In genomic region chr5:99241988-99242740, GRCm38 (mm10) we compare ENCODE assay signal across 25 mouse cellular contexts.
DNase-seq lines count a peak whose midpoint lies in the region; ATAC-seq and TF ChIP-seq lines count a peak whose summit lies in the region.
"Had no signal": no experiment of that assay in that cellular context is flagged by ENCODE, and none has a peak within 500 bp of the region (broad histone marks: within the 10 kb centered on the region; RNA-seq: fewer than 3 reads in every experiment).

No protein-coding gene starts in this region.

- H3K4me3 ChIP-seq in heart, embryonic 13.5 days = no peak overlapping the region
- no peak overlapping the region for H3K4me3 ChIP-seq in lung, embryonic 14.5 days (ENCODE audit: low read depth, low read length)
- H3K4me3 ChIP-seq in limb, embryonic 12.5 days (replicated peaks) = no peak overlapping the region
- H3K4me3 ChIP-seq: forebrain, embryonic 10.5 days; midbrain, embryonic 10.5 days had no signal

- no peak overlapping the region for H3K9ac ChIP-seq in heart, embryonic 13.5 days
- H3K9ac ChIP-seq in lung, embryonic 14.5 days = no peak overlapping the region
- no peak overlapping the region for H3K9ac ChIP-seq in limb, embryonic 12.5 days (replicated peaks)

- no peak overlapping the region for H3K4me2 ChIP-seq in heart, embryonic 13.5 days
- no peak overlapping the region for H3K4me2 ChIP-seq in lung, embryonic 14.5 days
- no peak overlapping the region for H3K4me2 ChIP-seq in limb, embryonic 12.5 days
- H3K4me2 ChIP-seq: heart, embryonic 11.5 days had no signal

- peaks cover 63% of the 10 kb centered on the region for H3K36me3 ChIP-seq in heart, embryonic 13.5 days
- peaks cover 35% of the 10 kb centered on the region; the same call in 1 of the 2 replicates for H3K36me3 ChIP-seq in lung, embryonic 14.5 days (ENCODE audit: insufficient read depth)
- H3K36me3 ChIP-seq in limb, embryonic 12.5 days = peaks cover 50% of the 10 kb centered on the region

- H3K27me3 ChIP-seq in heart, embryonic 13.5 days (replicated peaks) = no peaks in the 10 kb centered on the region
- no peaks in the 10 kb centered on the region for H3K27me3 ChIP-seq in lung, embryonic 14.5 days (ENCODE audit: insufficient read depth, low read length)
- no peaks in the 10 kb centered on the region for H3K27me3 ChIP-seq in limb, embryonic 12.5 days

- peak overlapping the region; percentile 6; the same call in 1 of the 2 replicates for H3K27ac ChIP-seq in heart, embryonic 13.5 days (replicated peaks)
- H3K27ac ChIP-seq in lung, embryonic 14.5 days (ENCODE audit: low read depth) = peak overlapping the region; percentile 33; the same call in 1 of the 2 replicates
- H3K27ac ChIP-seq in limb, embryonic 12.5 days = 0 out of 2 replicates have a peak overlapping the region, but pooled peaks have one; percentile 12
- H3K27ac ChIP-seq: forebrain, embryonic 10.5 days; hindbrain, postnatal 0 days; macrophage; midbrain, embryonic 10.5 days had no signal

- no peak for ATAC-seq in heart, embryonic 13.5 days (ENCODE audit: extremely low read depth, insufficient number of reproducible peaks, low FRiP score, low TSS enrichment)
- ATAC-seq in lung, embryonic 14.5 days (ENCODE audit: insufficient read depth) = peak; percentile 40; the same call in 1 of the 2 replicates
- ATAC-seq in limb, embryonic 12.5 days (ENCODE audit: insufficient number of reproducible peaks, insufficient read depth, low FRiP score, low TSS enrichment, low read depth) = no peak
- no peak for ATAC-seq in granulocyte monocyte progenitor cell, adult 5-6 weeks (replicated peaks; ENCODE audit: poor library complexity, severe bottlenecking)
- ATAC-seq: CD4-positive, CD25-positive, alpha-beta regulatory T cell, adult 4 months; forebrain, embryonic 16.5 days; hindbrain, postnatal 0 days had no signal

- DNase-seq in heart, postnatal 14 days = no peak
- no peak for DNase-seq in lung, embryonic 14.5 days
- no peak for DNase-seq in lung, postnatal 10 days
- peak; percentile 48 for DNase-seq in mesoderm, embryonic 11.5 days (ENCODE audit: low read depth, low spot score)
- no peak for DNase-seq in left cerebral cortex, postnatal 14 days (ENCODE audit: low spot score in 2 of 2)
- DNase-seq: adrenal gland, adult 2 months; cerebellum, adult 11 months; cerebellum, postnatal 14 days; gastrocnemius, postnatal 10 days; heart, adult 11 months; heart, postnatal 10 days; kidney, adult 18-20 months; left cerebral cortex, postnatal 4 days; right cerebral cortex, postnatal 4 days; thymus, postnatal 36 days had no signal

- TF ChIP-seq CTCF in lung, embryonic 14.5 days (IDR thresholded peaks at IDR 0.05; ENCODE audit: low read depth) = no peak

- intact Hi-C loops in heart, postnatal 14 days (cut with DNase I) = loop anchor here (10.0 kb wide), 1 partner anchor 793 kb away; the partner anchor contains the start of genes Enoph1 and Hnrnpdl
- intact Hi-C loops in left cerebral cortex, postnatal 14 days (cut with DNase I) = no loop called here

- 67% methylated on average over 11 of the region's 11 CpGs for WGBS in heart, embryonic 13.5 days
- WGBS in lung, embryonic 14.5 days = 53% methylated on average over 11 of the region's 11 CpGs
- WGBS in limb, embryonic 12.5 days = 62% methylated on average over 11 of the region's 11 CpGs

- peaks cover 86% of the 10 kb centered on the region for H3K4me1 ChIP-seq in heart, embryonic 13.5 days
- H3K4me1 ChIP-seq in lung, embryonic 14.5 days (ENCODE audit: insufficient read depth) = peaks cover 8% of the 10 kb centered on the region
- peaks cover 50% of the 10 kb centered on the region for H3K4me1 ChIP-seq in limb, embryonic 12.5 days (replicated peaks)

- H3K9me3 ChIP-seq in heart, embryonic 13.5 days = no peaks in the 10 kb centered on the region
- no peaks in the 10 kb centered on the region for H3K9me3 ChIP-seq in lung, embryonic 14.5 days (ENCODE audit: low read depth, low read length)
- H3K9me3 ChIP-seq in limb, embryonic 12.5 days = no peaks in the 10 kb centered on the region
- H3K9me3 ChIP-seq: forebrain, embryonic 10.5 days; midbrain, embryonic 10.5 days had no signal
